Mouse (Mus musculus): Measurements from ENCODE around the gene Cacna1d.

Cacna1d gene

GRCm38 (mm10) chr14:30330416-30331181, 160.7 kb downstream of the Cacna1d start:
- no peak for DNase-seq (ENCODE audit: low spot score in 2 of 2)

- no peak for DNase-seq (ENCODE audit: low spot score in 2 of 2)
These were observed 162.1 kb downstream of the Cacna1d start for GRCm38 (mm10) chr14:30329109-30329508.

- no peak for DNase-seq (ENCODE audit: low spot score in 2 of 2)
These were observed 163.8 kb downstream of the Cacna1d start for GRCm38 (mm10) chr14:30327452-30327851.

DNA sequence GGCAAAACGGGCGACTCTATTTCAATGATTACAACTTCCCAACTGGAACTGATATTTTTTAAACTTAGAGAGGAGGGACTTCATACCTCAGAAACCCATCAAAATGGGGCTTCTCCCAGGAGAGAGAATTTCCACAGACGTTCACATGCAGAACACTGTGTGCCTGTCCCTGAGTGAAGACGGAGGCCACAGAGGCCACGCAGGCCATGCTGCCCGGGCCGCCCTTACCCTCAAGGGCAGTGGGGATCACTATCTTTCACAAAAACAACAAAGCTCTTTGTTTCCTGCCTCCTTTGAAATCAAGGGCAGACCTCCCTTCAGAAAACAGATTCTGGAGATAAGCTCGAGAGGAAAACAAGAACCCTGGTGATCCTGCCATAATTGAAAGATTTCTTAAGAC, 164.2 kb downstream of the Cacna1d start:
- no peak for DNase-seq (ENCODE audit: low spot score in 2 of 2)

DNA sequence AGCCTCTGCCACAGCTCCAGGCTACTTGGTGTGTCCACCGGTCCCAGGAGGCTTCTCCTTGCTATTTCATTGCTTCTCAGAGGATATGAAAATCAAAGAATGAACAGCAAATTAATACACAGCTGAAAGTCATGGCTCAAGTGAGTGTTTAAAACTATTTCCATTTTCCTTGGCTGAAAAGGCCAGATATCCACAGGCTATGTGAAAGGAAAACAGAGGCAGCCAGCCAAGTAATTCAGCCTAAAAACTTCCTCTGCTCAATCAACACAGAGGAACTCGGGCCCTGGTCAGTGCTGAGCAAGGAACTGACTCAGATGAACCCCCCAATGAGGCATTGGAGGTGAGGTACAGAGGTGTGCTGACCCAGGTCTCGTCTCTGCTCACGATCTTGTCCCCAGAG, 165.0 kb downstream of the Cacna1d start:
- DNase-seq (ENCODE audit: low spot score in 2 of 2): peak; percentile 8 to 9

DNA sequence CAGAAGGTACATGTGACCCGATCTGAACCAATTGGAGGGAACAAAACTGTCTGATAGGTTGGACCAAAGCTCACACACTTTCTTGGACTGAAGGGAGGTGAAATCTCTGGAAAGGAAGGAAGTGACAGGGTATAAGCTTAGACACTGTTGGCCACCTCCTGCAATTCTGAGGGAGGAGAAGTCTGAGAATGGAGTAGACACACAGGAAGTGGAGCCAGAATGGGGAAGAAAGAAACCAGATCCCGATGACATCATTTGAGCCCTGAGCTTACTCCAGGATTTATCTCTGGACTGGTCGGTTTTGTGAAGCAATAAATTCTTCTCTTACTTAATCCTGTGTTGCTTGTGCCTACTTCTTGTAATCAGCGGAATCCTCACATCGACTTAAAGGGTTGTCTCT, 166.3 kb downstream of the Cacna1d start:
- peak; percentile 29 to 46 for DNase-seq (ENCODE audit: low spot score in 2 of 2)

DNA sequence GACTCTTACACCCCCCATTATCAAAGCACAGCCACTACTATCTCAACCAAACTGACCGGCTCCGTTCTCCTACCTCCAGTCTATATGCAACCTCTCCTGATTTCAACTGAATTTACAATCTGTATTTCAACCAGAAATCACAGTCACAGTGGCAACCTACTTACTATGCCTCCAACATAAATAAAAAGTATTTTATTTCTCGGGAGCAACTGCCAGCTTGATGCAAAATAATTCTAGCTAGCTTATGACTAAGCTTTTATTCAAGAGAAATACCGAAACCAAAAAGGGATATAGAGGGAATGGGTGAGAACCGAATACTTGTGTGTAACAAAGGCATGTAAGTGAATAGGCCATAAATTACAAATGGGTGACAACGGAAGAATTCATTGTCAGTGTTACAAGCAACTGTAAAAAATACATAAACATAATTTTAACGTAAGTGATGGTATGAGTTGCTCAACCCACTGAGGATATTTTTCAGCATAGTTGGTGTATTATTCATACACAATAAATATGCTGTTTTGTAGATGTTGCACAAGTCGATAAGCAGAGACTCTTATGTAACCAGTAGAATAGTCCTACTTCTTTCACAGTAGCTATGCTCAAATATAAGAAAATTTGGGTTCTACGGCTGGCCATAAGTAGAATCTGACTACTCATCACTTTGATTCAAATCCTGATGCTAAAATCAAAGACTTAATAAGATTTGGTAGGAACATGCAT, 172.4 kb downstream of the Cacna1d start:
- no peak for DNase-seq (ENCODE audit: low spot score in 2 of 2)

DNA sequence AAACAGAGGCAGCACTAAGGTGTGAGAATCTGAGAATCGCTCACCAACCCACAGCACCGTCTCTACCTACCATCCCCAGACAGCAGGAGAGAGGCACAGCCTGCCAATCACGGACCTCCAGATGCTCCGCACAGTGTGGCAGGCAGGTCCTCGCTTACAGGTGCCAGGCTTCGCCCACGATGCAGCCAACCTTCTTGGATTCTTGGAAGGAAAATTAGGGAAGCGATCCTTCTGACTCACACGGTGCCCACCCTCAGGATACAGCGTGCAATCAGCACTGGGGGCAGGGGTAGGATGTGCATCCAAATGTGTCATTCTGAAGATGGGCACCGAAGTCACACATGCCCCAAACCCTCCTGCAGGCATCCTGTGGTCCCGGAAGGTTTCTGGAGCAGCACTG, 173.0 kb downstream of the Cacna1d start:
- DNase-seq (ENCODE audit: low spot score in 2 of 2): no peak

DNA sequence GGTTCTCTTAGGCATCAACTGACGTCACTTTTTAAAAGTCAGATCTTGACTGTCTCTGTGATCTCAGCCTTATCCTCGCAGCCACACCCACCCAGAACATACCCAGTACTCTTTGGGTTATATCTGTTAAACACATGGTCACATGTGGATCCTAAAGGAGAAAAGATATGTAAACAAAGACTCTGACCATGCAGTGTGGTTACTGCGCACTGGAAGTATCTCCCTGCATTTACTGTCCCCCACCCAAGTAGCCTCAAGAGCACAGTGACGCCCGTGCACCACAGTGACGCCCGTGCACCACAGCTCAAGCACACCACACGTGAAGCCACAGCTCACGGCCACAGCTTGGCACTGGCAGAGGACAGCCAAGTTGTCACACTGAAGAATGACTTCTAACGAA, 173.6 kb downstream of the Cacna1d start:
- DNase-seq (ENCODE audit: low spot score in 2 of 2): no peak

DNA sequence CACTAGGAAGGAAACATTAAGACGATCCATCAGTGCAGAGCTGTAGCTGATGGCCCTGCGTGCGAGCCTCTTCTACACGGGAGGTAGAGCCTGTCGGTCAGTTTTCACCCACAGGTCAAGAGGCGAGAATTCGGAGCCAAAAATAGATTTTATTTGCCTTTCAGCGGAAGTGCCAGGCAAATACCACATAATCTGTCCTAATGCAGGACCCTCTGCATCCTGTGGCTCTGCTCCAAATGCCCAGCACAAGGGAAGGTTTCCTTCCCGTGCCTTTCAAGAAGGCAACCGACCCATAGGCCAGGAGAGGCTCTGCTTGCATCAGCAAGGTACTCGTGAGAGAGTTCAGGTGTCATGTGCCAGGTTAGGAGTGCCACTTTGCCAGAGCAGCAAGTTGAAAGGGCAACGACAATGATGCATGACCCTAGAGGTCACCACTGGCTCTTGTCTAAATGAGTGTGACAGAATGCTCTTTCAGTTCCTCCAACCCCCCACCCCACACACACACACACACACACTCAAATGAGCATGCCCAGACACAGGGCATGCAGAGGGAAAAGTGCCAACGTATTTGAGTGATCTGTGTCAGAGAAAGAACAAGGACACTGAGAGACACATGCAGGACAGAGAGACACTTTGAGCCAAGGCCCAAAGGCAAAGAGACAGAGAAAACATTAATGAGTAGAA, 179.9 kb downstream of the Cacna1d start:
- peak in 1 of 2 experiments; percentile 7 for DNase-seq (ENCODE audit: low spot score in 2 of 2)

- DNase-seq (ENCODE audit: low spot score in 2 of 2): no peak
These were observed 181.0 kb downstream of the Cacna1d start for GRCm38 (mm10) chr14:30310236-30310635.

DNA sequence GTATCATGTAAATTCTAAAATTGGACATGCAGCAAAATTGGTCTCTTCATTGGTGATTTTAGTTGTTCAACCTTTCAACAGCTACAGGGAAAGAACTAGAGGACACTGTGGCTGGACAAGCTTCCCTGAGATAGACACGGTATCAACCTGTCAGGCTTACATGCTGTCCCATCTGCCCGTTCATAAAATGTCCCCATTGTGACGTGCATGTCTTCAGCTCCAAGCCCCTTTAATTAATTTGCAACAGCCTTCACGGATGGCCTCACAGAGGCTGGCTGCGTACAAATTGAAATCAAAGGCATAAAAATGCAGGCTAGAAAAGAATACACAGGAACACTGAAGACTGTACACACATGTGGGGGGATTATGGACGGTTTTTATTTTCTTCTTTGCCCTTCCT, 185.0 kb downstream of the Cacna1d start:
- no peak for DNase-seq (ENCODE audit: low spot score in 2 of 2)

- DNase-seq (ENCODE audit: low spot score in 2 of 2): no peak
These were observed 191.3 kb downstream of the Cacna1d start for GRCm38 (mm10) chr14:30299946-30300345.

DNA sequence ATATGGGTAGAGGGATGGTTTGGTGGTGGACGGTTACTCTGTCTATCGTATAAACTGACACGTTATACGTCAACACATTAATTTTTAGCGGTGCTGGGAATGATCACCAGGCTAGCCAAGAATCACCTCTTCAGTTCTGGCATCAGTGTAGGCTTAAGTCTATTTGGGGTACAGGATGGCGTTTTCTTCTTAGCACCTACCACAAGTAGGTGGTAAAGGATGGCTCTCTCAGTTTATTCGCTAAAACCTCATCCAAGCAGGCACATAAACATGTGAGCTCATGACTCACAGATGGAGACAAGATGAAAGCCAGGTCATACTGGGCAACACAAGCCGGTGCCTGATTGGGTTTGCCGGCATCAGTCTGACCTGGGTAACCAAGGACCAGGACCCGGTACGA, 193.8 kb downstream of the Cacna1d start:
- no peak for DNase-seq (ENCODE audit: low spot score in 2 of 2)

DNA sequence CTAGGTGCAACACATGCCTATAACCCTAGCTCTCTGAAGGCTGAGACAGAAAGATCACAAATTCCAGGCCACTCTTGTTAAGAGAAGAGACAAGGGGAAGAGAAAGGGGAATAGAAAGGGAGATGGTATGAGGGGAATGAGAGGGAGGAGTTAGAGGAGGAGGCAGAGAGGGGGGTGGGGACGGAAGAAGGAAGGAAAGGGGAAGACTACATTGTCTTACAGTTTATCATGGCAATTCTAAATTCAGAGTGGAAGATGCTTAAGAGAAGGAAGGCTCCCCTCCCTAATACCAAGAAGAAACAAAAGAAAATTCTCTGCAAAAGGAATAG, 199.2 kb downstream of the Cacna1d start:
- no peak for DNase-seq (ENCODE audit: low spot score in 2 of 2)

DNA sequence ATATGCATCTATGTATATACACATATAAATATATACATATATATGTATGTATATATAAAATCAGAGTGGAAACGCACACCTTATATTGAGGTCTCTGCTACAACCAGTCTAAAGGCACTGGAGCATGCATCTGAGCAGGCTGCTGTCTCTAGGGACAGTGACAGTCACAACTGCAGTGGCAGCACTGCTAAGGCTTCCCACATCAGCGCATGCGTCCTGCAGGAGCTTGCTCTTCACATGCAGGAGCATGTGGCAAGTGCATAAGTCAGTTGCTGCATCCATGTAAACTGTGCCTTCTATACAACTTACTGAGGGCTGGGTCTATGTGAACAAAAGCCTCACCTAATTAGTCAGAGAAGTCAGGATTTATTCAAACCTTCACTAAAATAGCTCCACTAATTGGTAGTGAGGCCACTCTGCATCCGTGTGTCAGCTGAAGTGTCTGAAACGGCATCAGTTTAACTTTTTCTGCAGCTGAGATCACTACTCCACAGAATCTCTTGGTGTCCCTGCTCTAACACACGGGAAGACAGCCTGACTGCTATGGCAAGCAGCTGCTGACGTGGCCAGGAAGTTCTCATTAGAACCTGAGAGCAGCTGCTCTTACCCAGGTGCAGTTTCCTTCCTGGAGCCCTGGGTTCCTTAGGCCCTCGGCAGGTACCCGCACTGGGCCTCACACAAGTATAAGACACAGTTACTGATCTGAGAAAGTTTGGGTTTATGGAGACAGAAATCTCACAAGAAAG, 199.7 kb downstream of the Cacna1d start:
- no peak for DNase-seq (ENCODE audit: low spot score in 2 of 2)

DNA sequence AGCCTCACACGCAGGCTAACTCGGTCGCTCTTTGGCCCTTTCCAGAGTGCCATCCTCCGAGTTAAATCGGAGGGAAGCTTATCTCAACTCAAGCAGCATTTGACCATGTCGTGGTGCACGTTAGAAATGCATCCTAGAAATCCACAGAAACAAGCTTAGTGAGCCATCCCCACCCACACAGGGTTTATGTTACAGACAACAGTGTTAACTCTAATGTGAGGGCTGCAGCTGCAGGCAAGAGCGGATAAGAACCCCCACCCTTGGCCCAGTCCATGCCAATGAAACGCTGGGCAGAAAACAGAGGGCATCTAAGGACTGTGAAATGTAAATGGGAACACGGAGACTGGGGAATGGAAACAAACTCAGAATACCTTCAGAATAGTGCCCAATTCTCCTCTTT, 206.8 kb downstream of the Cacna1d start:
- DNase-seq (ENCODE audit: low spot score in 2 of 2): no peak

GRCm38 (mm10) chr14:30284022-30284421, 207.2 kb downstream of the Cacna1d start:
- DNase-seq (ENCODE audit: low spot score in 2 of 2): no peak

- no peak for DNase-seq (ENCODE audit: low spot score in 2 of 2)
These were observed 215.7 kb downstream of the Cacna1d start for GRCm38 (mm10) chr14:30275572-30275971.

DNA sequence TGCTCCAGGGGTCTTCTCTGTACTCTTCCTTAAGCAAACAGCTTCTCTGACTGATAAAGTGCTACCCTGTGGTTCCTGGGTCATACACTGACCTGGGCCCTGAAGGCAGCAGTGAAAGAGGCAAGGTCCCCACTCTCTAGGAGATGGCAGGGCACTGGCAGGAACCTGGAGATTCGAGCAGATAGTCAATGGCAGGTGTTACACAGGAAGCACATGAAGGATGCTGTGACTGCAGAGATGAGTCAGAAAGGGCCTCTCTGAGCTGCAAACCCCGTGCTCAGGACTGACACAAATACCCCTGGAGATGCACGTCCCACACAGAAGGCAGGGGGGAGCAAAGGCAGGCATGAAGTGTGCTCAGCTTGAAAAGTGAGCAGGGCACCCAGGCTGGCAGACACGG, 218.3 kb downstream of the Cacna1d start:
- no peak for DNase-seq (ENCODE audit: low spot score in 2 of 2)

DNA sequence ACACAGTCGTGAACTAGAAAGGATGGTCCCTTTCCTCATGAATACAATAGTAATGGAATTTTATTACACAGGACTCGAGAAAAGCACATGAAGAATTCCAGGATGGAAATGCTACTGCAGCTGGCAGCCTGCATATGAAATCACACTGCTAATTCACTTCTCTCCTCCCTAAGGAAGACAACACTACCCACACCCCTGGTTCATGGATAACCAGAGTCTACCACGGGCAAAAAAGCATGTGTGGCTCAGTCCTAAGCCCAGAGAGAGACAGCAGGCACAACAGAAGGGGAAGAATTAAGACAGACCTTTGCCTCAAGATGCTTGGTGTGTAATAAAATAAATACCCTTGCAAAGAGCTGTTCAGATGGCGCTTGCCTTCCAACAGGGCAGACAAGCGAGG, 218.7 kb downstream of the Cacna1d start:
- DNase-seq (ENCODE audit: low spot score in 2 of 2): no peak

GRCm38 (mm10) chr14:30271856-30272255, 219.4 kb downstream of the Cacna1d start:
- no peak for DNase-seq (ENCODE audit: low spot score in 2 of 2)
